Mouse (Mus musculus): ENCODE measurements around the gene Lexm. TPM values are rescaled to one million over a fixed set of nuclear protein-coding genes. Genes with fewer than 3 reads are reported as not detected.

The Lexm gene
- total and polyA plus RNA-seq, 2 experiments from 2014 or later, result not detected

DNA sequence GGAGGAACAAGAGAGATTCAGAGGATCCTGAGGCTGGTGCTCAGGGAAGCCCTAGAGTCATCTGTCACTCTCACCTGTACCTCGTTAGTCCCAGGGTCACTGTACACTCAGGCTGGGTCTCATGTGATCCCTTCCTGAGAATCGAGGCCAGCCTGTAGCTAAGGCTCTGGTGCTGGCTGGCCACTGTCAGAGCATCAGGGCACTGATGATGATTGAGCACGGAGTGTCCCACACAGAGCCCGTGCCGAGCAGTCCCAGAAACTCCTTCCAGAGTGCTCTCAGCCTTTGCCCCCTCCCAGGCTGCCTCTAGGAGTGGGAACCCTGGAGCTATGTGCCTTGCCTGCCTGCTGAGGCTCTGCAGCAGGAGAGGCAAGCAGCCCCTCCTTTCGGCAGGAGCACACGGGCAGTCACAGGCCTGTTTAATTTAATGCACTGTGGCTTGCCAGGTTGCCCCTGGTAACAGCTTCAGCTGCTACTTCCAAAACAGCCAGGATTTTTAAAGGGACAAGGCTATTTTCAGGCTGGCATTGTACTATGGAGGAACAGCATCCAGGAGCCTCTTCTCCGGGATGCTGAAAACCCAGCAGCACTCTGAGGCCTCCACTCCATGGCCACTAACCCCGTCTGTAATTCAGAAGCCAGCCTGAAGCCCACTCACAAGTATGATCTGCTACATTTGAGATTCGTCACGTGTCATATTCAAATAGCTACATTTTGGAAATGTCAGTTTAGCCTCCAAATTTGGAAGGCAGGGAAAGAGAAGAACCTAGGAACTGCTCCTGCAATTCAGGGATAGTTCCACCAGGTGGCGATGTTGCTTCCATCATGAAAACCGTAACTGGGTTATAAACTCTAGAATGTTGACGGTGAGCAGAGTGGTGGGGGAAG lies 13.5 kb upstream of the Lexm start:
- H3K9me3 ChIP-seq (ENCODE audit: low read length), result no peaks in the 10 kb centered on the region
- H3K4me1 ChIP-seq (ENCODE audit: insufficient read depth, low read length), result peaks cover 36% of the 10 kb centered on the region
- peak overlapping the region; percentile 20; the same call in 1 of the 2 replicates for H3K4me2 ChIP-seq (ENCODE audit: low read depth, low read length, poor library complexity, severe bottlenecking)
- 0 out of 2 replicates have a peak overlapping the region, but pooled peaks have one; percentile 33 for H3K9ac ChIP-seq (replicated peaks; ENCODE audit: low read length, poor library complexity, severe bottlenecking)
- peak overlapping the region; percentile 90 for H3K27ac ChIP-seq (ENCODE audit: low read depth, low read length)
- 7% methylated on average over 14 of the region's 14 CpGs for WGBS
- ATAC-seq (ENCODE audit: low FRiP score) (peak; percentile 82), DNase-seq (ENCODE audit: low spot score) (peak; percentile 96)
- peak; percentile 94 for TF ChIP-seq CTCF (IDR thresholded peaks at IDR 0.05)
- H3K27me3 ChIP-seq (ENCODE audit: insufficient read depth, low read length), result no peaks in the 10 kb centered on the region
- no peak overlapping the region for H3K4me3 ChIP-seq (ENCODE audit: low read depth, low read length)
- no peaks in the 10 kb centered on the region for H3K36me3 ChIP-seq (ENCODE audit: insufficient read depth, low read length)

DNA sequence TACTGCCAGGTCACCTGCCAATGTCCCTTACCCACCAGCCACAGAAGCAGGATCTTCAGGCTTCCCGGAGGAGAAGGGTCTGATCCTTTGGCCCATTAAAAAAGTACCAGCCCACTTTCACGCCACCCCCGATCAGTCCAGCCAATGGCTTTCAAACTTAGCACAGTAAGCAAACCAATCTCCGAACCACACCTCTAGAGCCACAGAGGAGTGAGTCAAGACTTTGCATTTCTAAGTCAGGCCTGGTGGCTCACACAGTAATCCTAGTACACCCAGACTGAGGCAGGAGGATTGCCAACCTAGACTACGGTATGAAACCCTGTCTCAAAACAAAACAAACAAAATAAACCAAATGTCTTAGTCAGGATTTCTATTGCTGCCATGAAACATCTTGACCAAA lies 12.3 kb upstream of the Lexm start:
- Histone ChIP-seq H3K4me1 (ENCODE audit: insufficient read depth, low read length) (peaks cover 30% of the 10 kb centered on the region), H3K4me3 (ENCODE audit: low read depth, low read length) (no peak overlapping the region), H3K9me3 (ENCODE audit: low read length) (no peaks in the 10 kb centered on the region), H3K36me3 (ENCODE audit: insufficient read depth, low read length) (no peaks in the 10 kb centered on the region), H3K9ac (replicated peaks; ENCODE audit: low read length, poor library complexity, severe bottlenecking) (no peak overlapping the region), H3K27me3 (ENCODE audit: insufficient read depth, low read length) (no peaks in the 10 kb centered on the region), H3K27ac (ENCODE audit: low read depth, low read length) (no peak overlapping the region), H3K4me2 (ENCODE audit: low read depth, low read length, poor library complexity, severe bottlenecking) (no peak overlapping the region)
- no peak for TF ChIP-seq CTCF (IDR thresholded peaks at IDR 0.05)
- DNase-seq (ENCODE audit: low spot score), result no peak
- ATAC-seq (ENCODE audit: low FRiP score), result no peak
- 78% methylated on average over 5 of the region's 5 CpGs for WGBS

DNA sequence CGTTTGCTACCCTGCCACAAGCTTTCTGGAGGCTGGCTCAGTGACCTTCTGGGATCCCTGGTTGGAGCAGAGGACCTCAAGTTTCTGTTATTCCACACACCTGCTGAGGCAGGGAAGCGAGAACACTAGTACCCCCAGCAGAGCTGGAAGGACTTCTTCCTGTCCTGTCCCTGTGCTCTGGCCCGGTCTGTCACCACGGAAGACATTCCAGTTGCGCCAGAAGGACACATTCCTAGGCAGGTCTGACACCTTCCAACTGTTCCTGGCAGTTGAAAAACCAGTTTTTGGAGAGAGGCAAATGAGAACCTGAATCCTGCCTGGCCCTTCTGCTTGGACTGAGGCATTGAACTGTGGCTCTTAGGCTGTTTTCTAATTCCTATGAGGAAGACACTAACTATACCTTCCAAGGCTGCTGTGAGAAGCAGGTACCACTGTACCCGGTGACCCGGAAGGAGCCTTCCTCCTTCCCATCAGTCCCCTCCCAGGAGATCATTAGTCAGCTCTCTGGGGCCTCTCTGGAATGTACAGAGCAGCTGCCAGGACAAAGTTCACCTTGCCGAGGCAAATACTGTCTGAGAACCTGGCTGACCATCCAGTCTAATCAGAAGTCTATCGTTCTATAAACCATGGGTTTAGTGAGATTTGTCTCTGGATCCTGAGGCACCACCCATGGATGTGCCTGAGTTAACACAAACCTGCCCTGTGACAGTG lies 11.8 kb upstream of the Lexm start:
- Histone ChIP-seq H3K27me3 (ENCODE audit: insufficient read depth, low read length) (0 out of 2 replicates have a peak, but pooled peaks cover 2% of the 10 kb centered on the region), H3K4me3 (ENCODE audit: low read depth, low read length) (no peak overlapping the region), H3K9ac (replicated peaks; ENCODE audit: low read length, poor library complexity, severe bottlenecking) (no peak overlapping the region), H3K27ac (ENCODE audit: low read depth, low read length) (no peak overlapping the region), H3K36me3 (ENCODE audit: insufficient read depth, low read length) (no peaks in the 10 kb centered on the region), H3K9me3 (ENCODE audit: low read length) (no peaks in the 10 kb centered on the region), H3K4me2 (ENCODE audit: low read depth, low read length, poor library complexity, severe bottlenecking) (no peak overlapping the region), H3K4me1 (ENCODE audit: insufficient read depth, low read length) (peaks cover 26% of the 10 kb centered on the region)
- DNase-seq (ENCODE audit: low spot score) (no peak), ATAC-seq (ENCODE audit: low FRiP score) (no peak)
- 65% methylated on average over 9 of the region's 9 CpGs for WGBS
- no peak for TF ChIP-seq CTCF (IDR thresholded peaks at IDR 0.05)

DNA sequence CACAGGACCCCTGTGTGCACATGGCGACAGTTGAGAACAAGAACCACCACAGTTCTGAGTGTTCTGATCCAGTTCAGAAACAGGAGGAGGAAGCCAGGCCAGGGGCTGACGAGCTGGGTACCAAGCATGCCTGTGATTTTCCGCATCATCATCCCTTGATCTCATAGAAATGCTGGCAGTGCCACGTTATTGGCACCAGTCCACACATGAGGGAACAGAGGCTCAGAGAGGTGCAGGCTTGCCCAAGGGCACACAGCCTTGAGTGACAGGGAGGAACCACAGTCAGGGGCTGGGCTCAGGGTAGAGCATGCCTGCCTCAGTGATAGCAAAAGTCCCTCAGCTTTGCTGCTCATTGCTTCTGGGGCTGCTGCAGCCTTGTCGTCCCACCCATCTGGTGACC lies 10.8 kb upstream of the Lexm start:
- H3K4me2 ChIP-seq (ENCODE audit: low read depth, low read length, poor library complexity, severe bottlenecking), result no peak overlapping the region
- H3K9me3 ChIP-seq (ENCODE audit: low read length), result no peaks in the 10 kb centered on the region
- H3K27me3 ChIP-seq (ENCODE audit: insufficient read depth, low read length), result peaks cover 3% of the 10 kb centered on the region; the same call in 1 of the 2 replicates
- H3K9ac ChIP-seq (replicated peaks; ENCODE audit: low read length, poor library complexity, severe bottlenecking), result no peak overlapping the region
- 69% methylated on average over 5 of the region's 5 CpGs for WGBS
- no peaks in the 10 kb centered on the region for H3K36me3 ChIP-seq (ENCODE audit: insufficient read depth, low read length)
- H3K4me3 ChIP-seq (ENCODE audit: low read depth, low read length), result no peak overlapping the region
- TF ChIP-seq CTCF (IDR thresholded peaks at IDR 0.05), result no peak
- peaks cover 17% of the 10 kb centered on the region for H3K4me1 ChIP-seq (ENCODE audit: insufficient read depth, low read length)
- DNase-seq (ENCODE audit: low spot score), result no peak
- ATAC-seq (ENCODE audit: low FRiP score), result no peak
- H3K27ac ChIP-seq (ENCODE audit: low read depth, low read length), result no peak overlapping the region

GRCm38 (mm10) chr4:106624271-106624670 lies 7.2 kb upstream of the Lexm start:
- peaks cover 3% of the 10 kb centered on the region; the same call in 1 of the 2 replicates for H3K4me1 ChIP-seq (ENCODE audit: insufficient read depth, low read length)
- DNase-seq (ENCODE audit: low spot score) (no peak), ATAC-seq (ENCODE audit: low FRiP score) (no peak)
- WGBS, result 89% methylated on average over 10 of the region's 10 CpGs
- H3K9ac ChIP-seq (replicated peaks; ENCODE audit: low read length, poor library complexity, severe bottlenecking), result no peak overlapping the region
- H3K27ac ChIP-seq (ENCODE audit: low read depth, low read length), result no peak overlapping the region
- H3K4me3 ChIP-seq (ENCODE audit: low read depth, low read length), result no peak overlapping the region
- no peaks in the 10 kb centered on the region for H3K36me3 ChIP-seq (ENCODE audit: insufficient read depth, low read length)
- H3K4me2 ChIP-seq (ENCODE audit: low read depth, low read length, poor library complexity, severe bottlenecking), result no peak overlapping the region
- peaks cover 9% of the 10 kb centered on the region for H3K27me3 ChIP-seq (ENCODE audit: insufficient read depth, low read length)
- no peak for TF ChIP-seq CTCF (IDR thresholded peaks at IDR 0.05)
- H3K9me3 ChIP-seq (ENCODE audit: low read length), result no peaks in the 10 kb centered on the region

Data from midbrain, postnatal 0 days (tissue).